Mouse (Mus musculus) embryonic facial prominence, embryonic 12.5 days (tissue): ENCODE results near the gene Rnf141. TPM values are rescaled to one million over a fixed set of nuclear protein-coding genes. Genes with fewer than 3 reads are reported as not detected.

Experiments
- ATAC-seq: fragments of 200-750 bp; cut with Nextera tagmentation; 2 replicates; pipeline ENCODE4 v1.8.0; 2017; ENCODE audit not compliant: insufficient number of reproducible peaks, insufficient read depth, low FRiP score, low TSS enrichment
- H3K27ac ChIP-seq: fragments of 300-500 bp; sonication (generic); 2 replicates; pipeline ENCODE4 v1.5.1; 2016; ENCODE audit warnings: mild to moderate bottlenecking
- H3K27me3 ChIP-seq: fragments of 300-500 bp; sonication (generic); 2 replicates; pipeline ENCODE4 v1.6.1; 2016; ENCODE audit warnings: mild to moderate bottlenecking, moderate library complexity
- H3K36me3 ChIP-seq: fragments of 300-500 bp; sonication (generic); 2 replicates; pipeline ENCODE4 v1.6.1; 2016; ENCODE audit warnings: mild to moderate bottlenecking
- H3K4me1 ChIP-seq: fragments of 300-500 bp; sonication (generic); 2 replicates; pipeline ENCODE4 v1.6.1; 2016
- H3K4me2 ChIP-seq: fragments of 300-500 bp; sonication (generic); replicated peaks from 2 replicates; pipeline ENCODE4 v1.6.1; 2016; ENCODE audit warnings: mild to moderate bottlenecking, moderate library complexity
- H3K4me3 ChIP-seq: fragments of 300-500 bp; sonication (generic); 2 replicates; pipeline ENCODE4 v1.5.1; 2016; ENCODE audit warnings: mild to moderate bottlenecking
- H3K9ac ChIP-seq: fragments of 300-500 bp; sonication (generic); 2 replicates; pipeline ENCODE4 v1.6.1; 2016; ENCODE audit warnings: mild to moderate bottlenecking, moderate library complexity
- H3K9me3 ChIP-seq: fragments of 300-500 bp; sonication (generic); 2 replicates; pipeline ENCODE4 v1.6.1; 2016; ENCODE audit warnings: mild to moderate bottlenecking, moderate library complexity
- WGBS: fragments of 180-500 bp; shearing (Covaris S2); methylation state at CpG from one replicate; pipeline ENCODE4 v1.1.7; 2016; 5-methylcytosine and 5-hydroxymethylcytosine counted together
- polyA plus RNA-seq: library from polyadenylated mRNA; unstranded; fragments of >200 nt; fragmentation: Nextera tagmentation; extraction: Ambion mirVana; gene quantifications from 2 replicates; pipeline ENCODE4 v1.2.1, GENCODE M21; 2016

Gene Rnf141
- polyA plus RNA-seq, 1 experiment from 2014 or later, result 19.9 TPM

DNA sequence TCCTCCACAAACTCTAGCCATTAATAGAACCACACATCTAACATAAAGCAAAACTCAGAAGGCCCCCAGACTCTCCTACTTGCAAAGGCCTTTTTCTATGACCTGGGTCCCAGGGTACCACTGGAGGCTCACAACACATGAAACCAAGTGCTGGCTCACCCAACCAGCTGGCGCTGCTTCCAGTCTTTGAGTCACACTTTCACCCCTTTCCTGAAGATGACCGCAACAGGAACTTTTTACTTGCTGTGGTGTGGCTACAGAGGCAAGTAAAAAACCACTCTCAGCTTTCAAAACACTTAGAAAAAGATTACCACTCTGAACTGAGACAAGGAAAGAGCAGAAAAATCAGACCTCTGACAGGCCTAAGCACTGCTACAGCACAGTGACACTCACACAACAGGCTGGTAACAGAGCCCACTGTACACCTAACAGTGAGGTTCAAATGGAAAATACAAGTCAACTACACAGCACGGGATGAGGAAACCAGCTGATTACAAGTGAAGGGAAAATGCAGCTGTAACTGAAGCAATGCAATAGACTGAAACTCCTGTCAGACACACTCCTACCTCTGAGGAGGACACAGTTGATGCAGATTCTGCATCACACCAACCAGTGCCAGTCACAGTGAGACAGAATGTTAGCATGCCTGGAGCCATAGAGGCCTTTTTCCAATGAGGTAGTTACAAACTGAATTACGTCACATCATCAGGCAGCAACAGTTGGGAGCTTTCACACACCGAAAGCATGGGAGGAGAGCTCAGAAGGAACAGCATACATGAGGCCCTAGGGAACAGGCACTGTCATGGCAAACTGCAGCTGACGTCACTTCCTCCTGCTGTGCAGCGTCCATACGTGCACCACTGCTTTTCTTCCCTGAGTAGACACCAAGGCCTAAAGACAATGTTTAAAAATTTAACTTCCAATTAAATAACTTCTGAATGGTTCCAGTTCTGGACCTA lies 20.0 kb downstream of the Rnf141 start:
- Histone ChIP-seq H3K27ac (no peak overlapping the region), H3K9ac (no peak overlapping the region), H3K4me2 (no peak overlapping the region), H3K36me3 (peaks cover 6% of the 10 kb centered on the region; the same call in 1 of the 2 replicates), H3K4me1 (peaks cover 7% of the 10 kb centered on the region), H3K27me3 (no peaks in the 10 kb centered on the region), H3K4me3 (no peak overlapping the region), H3K9me3 (no peaks in the 10 kb centered on the region)
- 86% methylated on average over 8 of the region's 8 CpGs for WGBS
- no peak for ATAC-seq

DNA sequence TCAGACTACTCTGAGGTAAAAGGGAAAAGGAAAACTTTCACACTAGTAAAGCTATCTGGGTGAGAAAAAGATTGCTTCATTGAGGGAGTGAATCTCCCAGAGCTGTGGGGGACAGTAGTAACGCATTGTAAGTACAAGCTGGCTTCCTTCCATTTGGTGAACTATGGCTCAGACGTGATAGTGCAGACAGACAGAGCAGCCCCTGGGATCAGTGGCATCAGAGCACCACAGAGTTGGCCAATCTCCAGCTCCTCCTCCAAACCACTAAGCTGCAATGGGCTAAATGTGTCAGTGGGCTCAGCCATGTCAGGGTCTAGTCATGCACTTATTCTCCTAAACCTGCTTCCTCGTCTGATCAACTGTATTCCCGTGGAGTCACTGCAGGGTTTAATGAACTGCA lies 20.7 kb downstream of the Rnf141 start:
- Histone ChIP-seq H3K36me3 (no peaks in the 10 kb centered on the region), H3K4me1 (peaks cover 7% of the 10 kb centered on the region), H3K9me3 (no peaks in the 10 kb centered on the region), H3K4me2 (no peak overlapping the region), H3K9ac (no peak overlapping the region), H3K4me3 (no peak overlapping the region), H3K27ac (no peak overlapping the region), H3K27me3 (no peaks in the 10 kb centered on the region)
- 84% methylated on average over 4 of the region's 4 CpGs for WGBS
- no peak for ATAC-seq

DNA sequence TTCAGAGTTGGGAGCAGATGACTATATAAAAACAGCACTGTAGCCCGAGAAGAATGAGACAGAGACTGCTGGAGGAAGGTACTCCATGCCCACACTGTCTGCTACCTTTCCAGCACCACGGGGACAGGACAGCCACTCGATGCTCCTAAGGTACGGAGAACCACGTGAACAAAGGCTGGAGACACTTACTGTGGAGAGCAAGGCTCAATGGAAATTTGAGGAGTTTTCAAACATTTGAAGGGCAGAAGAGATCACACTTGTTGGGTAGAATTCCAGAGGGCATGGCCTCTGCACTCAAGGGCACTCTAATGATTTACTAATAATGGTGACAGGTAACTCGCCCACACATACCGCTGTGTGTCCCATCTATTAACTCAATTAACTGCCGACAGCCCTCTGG lies 21.2 kb downstream of the Rnf141 start:
- Histone ChIP-seq H3K4me2 (no peak overlapping the region), H3K9ac (no peak overlapping the region; the same call in 1 of the 2 replicates), H3K4me3 (no peak overlapping the region), H3K27ac (no peak overlapping the region), H3K36me3 (no peaks in the 10 kb centered on the region), H3K4me1 (peaks cover 7% of the 10 kb centered on the region), H3K9me3 (no peaks in the 10 kb centered on the region), H3K27me3 (no peaks in the 10 kb centered on the region)
- no peak for ATAC-seq
- 73% methylated on average over 8 of the region's 8 CpGs for WGBS

DNA sequence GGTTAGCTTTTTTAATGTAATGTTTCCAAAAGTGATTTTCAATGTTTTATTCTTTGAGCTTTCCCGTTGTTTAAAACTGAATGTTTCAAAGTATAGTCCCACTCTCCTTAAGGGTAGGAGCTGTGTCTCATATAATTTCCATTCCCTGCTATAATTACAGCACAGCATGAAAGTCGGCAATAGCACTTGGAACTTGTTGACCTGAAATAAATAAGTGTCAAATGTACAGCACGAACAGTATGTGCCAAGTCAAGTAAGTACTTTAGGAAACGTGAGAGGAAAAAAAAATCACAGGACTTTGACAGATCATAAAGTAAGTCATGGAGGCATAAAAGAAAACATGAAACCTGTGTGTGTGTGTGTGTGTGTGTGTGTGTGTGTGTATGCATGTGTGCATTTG lies 22.2 kb downstream of the Rnf141 start:
- Histone ChIP-seq H3K4me2 (no peak overlapping the region), H3K27me3 (no peaks in the 10 kb centered on the region), H3K9ac (no peak overlapping the region), H3K4me3 (no peak overlapping the region), H3K36me3 (no peaks in the 10 kb centered on the region), H3K27ac (peak overlapping the region; percentile 37), H3K9me3 (no peaks in the 10 kb centered on the region), H3K4me1 (peaks cover 7% of the 10 kb centered on the region)
- 56% methylated on average over 4 of the region's 4 CpGs for WGBS
- ATAC-seq, result no peak

DNA sequence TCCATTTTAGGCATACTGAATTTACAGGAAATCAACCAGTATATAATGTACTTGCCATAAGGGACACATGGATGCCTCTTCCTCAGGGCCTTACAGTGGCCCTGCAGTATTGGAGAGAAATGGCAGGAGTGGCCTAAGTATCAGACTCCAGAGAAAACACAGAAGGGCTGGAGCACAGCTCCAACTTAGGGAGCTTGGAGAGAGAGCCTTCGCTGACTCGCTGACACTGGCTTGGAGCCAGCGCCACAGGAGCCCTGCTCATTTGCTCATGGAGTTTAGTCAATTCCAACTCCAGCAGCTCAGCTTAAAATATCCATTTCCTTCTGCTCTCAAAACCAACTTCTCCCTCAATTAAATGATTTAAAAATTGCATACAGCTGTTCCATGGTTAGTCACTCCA lies 22.6 kb downstream of the Rnf141 start:
- H3K4me3 ChIP-seq, result no peak overlapping the region
- no peaks in the 10 kb centered on the region for H3K36me3 ChIP-seq
- no peaks in the 10 kb centered on the region for H3K9me3 ChIP-seq
- no peaks in the 10 kb centered on the region for H3K27me3 ChIP-seq
- H3K9ac ChIP-seq, result no peak overlapping the region
- H3K4me1 ChIP-seq, result peaks cover 7% of the 10 kb centered on the region
- ATAC-seq, result 0 out of 2 replicates have a peak, but pooled peaks have one; percentile 56
- peak overlapping the region; percentile 37; the same call in 1 of the 2 replicates for H3K27ac ChIP-seq
- H3K4me2 ChIP-seq, result no peak overlapping the region
- 32% methylated on average over 3 of the region's 3 CpGs for WGBS

DNA sequence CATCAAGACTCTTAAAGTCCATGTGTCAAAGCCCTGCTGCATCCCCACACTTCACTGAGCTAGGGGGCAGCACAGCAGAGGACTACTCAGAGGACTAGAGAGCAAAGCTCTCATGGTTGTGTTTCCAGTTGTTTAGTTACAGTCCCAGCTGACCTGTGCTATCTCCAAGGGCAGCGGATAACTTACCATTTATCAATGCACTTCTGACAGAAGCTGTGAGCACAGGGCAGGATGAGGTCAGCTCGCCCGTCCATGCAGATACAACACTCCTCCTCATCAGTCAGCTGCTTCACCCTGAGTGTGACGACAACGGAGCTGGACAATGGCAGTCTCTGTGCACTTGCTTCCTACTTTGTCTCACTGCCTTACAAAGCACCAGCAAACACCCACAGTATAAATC lies 23.2 kb downstream of the Rnf141 start:
- peak; percentile 60; the same call in 1 of the 2 replicates for ATAC-seq
- H3K9ac ChIP-seq, result no peak overlapping the region
- no peaks in the 10 kb centered on the region for H3K9me3 ChIP-seq
- H3K27me3 ChIP-seq, result no peaks in the 10 kb centered on the region
- H3K36me3 ChIP-seq, result no peaks in the 10 kb centered on the region
- H3K27ac ChIP-seq, result no peak overlapping the region
- H3K4me2 ChIP-seq, result no peak overlapping the region
- 57% methylated on average over 5 of the region's 5 CpGs for WGBS
- no peak overlapping the region for H3K4me3 ChIP-seq
- H3K4me1 ChIP-seq, result peaks cover 7% of the 10 kb centered on the region

DNA sequence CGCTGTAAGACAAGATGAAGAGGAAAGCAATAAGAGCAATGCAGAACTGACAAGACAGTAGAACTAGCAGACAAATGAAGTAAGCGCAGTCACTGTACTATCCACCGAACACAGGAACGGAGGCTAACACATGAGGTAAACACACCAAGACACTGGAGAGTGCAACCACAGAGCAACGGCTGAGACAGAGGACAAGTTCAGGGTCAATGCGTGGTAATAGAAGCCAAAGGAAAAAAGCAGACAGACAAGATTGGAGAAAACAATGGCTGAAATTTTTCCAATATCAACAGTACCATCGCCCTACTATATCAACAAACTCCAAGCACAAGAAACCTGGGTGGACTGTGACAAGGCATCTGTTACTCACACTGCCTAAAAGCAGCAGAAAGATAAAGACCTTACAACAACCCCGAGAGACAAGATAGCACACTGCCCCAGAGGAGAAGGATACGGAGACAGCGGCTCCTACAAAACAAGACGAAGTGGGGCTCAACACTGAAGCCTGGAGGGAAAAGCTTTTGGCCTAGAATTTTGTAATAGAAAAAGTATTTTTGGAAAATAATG lies 25.4 kb downstream of the Rnf141 start:
- Histone ChIP-seq H3K27me3 (no peaks in the 10 kb centered on the region), H3K27ac (no peak overlapping the region), H3K4me1 (peaks cover 7% of the 10 kb centered on the region), H3K9me3 (no peaks in the 10 kb centered on the region), H3K9ac (no peak overlapping the region), H3K4me2 (no peak overlapping the region), H3K4me3 (no peak overlapping the region), H3K36me3 (no peaks in the 10 kb centered on the region)
- ATAC-seq, result no peak
- 89% methylated on average over 11 of the region's 11 CpGs for WGBS

DNA sequence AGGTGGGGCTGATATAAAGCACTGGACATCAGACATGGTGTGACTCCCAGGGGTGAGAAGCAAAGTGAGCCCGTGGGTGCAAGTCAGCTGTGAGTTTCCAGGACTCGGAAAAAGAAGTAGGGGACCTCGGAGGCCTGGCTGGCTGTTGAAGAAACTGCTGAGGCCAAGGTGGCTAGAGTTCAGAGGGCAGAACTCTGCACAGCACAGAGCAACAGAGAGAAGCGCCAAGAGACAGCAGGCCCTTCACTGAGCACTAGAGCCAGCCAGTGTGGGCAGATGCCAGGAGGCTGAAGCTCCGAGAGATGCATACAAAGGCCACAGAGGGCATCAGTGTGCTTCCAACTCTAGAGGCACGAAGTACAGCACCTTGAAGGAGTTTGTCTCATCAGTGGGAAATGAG lies 26.1 kb downstream of the Rnf141 start:
- no peak for ATAC-seq
- H3K27ac ChIP-seq, result no peak overlapping the region
- no peak overlapping the region for H3K4me3 ChIP-seq
- H3K9me3 ChIP-seq, result no peaks in the 10 kb centered on the region
- H3K27me3 ChIP-seq, result no peaks in the 10 kb centered on the region
- H3K4me1 ChIP-seq, result peaks cover 7% of the 10 kb centered on the region
- no peaks in the 10 kb centered on the region for H3K36me3 ChIP-seq
- no peak overlapping the region for H3K4me2 ChIP-seq
- 86% methylated on average over 6 of the region's 6 CpGs for WGBS
- H3K9ac ChIP-seq, result no peak overlapping the region

DNA sequence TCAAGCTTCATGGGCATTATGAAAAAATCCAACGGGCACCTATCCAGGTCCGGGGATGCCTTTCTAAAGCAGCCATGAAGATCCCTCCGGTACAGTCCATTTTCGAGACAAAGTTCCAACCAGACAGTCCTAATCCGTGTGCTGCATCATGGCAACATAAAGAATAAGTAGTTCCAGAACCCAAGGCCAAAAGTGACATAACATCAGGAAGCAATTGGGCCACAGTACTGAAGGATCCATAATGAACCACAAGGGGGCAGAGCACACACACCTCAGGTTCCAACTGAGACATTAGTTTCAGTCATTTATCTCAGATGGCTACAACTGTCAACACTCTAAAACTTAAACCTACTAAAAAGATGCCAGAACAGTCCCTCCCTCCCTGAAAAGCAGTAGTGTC lies 28.2 kb downstream of the Rnf141 start:
- no peak overlapping the region for H3K9ac ChIP-seq
- no peak overlapping the region for H3K4me3 ChIP-seq
- no peaks in the 10 kb centered on the region for H3K27me3 ChIP-seq
- H3K9me3 ChIP-seq, result no peaks in the 10 kb centered on the region
- H3K4me1 ChIP-seq, result peaks cover 1% of the 10 kb centered on the region
- no peak overlapping the region for H3K4me2 ChIP-seq
- ATAC-seq, result no peak
- 41% methylated on average over 5 of the region's 5 CpGs for WGBS
- H3K36me3 ChIP-seq, result peaks cover 5% of the 10 kb centered on the region; the same call in 1 of the 2 replicates
- no peak overlapping the region for H3K27ac ChIP-seq

DNA sequence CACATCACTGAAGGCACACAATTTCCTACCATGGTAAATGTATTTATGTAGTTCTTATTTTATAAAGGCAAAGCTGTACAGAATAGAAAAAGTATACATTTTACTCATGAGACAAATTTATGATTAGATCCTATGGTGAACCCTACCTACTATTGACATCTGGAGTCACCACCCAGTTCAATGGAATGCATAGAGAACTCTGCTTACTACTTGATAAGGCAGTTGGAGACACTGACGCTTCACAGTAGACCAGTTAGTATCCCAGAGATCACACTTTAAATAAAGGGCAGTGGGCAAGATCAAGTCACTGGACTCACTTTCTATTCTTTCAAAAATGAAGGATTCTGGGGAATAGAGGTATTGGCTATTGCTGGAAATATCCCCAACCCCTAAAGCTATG lies 30.3 kb downstream of the Rnf141 start:
- Histone ChIP-seq H3K4me3 (no peak overlapping the region), H3K9ac (no peak overlapping the region), H3K36me3 (peaks cover 5% of the 10 kb centered on the region; the same call in 1 of the 2 replicates), H3K27ac (no peak overlapping the region), H3K9me3 (no peaks in the 10 kb centered on the region), H3K4me1 (0 out of 2 replicates have a peak, but pooled peaks cover 5% of the 10 kb centered on the region), H3K4me2 (no peak overlapping the region), H3K27me3 (no peaks in the 10 kb centered on the region)
- ATAC-seq, result no peak
- 86% methylated on average over 1 of the region's 1 CpGs for WGBS

DNA sequence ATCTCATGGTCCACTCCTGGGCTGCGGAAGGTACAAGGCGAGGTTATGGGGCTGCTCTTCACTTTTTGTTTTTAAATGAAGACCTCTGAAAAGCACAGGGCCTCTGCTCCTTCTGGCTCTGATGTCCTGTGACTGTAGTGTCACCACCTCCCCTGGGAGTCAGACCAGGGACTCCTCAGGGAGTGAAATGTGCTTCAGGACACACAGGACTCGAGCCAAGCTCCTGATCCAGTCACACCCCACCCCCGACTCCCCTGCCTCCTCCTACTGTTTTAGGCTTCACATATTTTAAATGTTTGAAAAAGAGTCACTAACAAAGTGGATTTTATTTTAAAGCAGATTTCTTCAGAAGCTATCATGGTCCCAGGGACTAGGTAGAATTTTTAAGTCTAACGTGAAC lies 32.7 kb downstream of the Rnf141 start:
- ATAC-seq, result no peak
- H3K4me3 ChIP-seq, result no peak overlapping the region
- no peak overlapping the region for H3K4me2 ChIP-seq
- no peak overlapping the region for H3K27ac ChIP-seq
- WGBS, result 79% methylated on average over 5 of the region's 5 CpGs
- no peaks in the 10 kb centered on the region for H3K9me3 ChIP-seq
- H3K9ac ChIP-seq, result no peak overlapping the region
- H3K36me3 ChIP-seq, result peaks cover 5% of the 10 kb centered on the region; the same call in 1 of the 2 replicates
- no peaks in the 10 kb centered on the region for H3K27me3 ChIP-seq
- H3K4me1 ChIP-seq, result 0 out of 2 replicates have a peak, but pooled peaks cover 5% of the 10 kb centered on the region

DNA sequence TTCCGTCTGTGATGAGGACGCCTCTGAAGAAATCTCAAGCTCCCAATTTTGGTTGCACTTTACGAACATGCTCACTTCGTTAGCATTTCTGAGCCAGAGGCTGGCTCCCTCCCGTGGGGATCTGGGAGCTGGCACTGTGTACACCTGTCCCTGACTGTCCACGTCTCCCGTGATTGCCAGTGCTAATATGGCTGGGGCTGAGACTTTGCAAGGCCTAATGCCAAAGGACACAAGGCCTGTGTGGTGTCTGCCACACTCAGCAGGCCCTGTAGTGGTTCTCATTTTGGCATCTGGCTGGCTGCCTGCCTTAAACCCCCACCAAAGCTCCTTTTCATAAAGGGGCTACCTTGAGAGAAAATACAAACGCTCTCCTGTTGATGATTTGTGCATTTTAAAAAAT lies 33.3 kb downstream of the Rnf141 start:
- Histone ChIP-seq H3K36me3 (peaks cover 5% of the 10 kb centered on the region; the same call in 1 of the 2 replicates), H3K27ac (no peak overlapping the region), H3K9me3 (no peaks in the 10 kb centered on the region), H3K27me3 (no peaks in the 10 kb centered on the region), H3K4me2 (no peak overlapping the region), H3K4me1 (0 out of 2 replicates have a peak, but pooled peaks cover 5% of the 10 kb centered on the region), H3K9ac (no peak overlapping the region), H3K4me3 (no peak overlapping the region)
- WGBS, result 82% methylated on average over 8 of the region's 8 CpGs
- ATAC-seq, result no peak
